8 mouse cellular contexts compared by ENCODE assay signal in genomic region chr11:110251534-110251933, GRCm38 (mm10). TPM values are rescaled to one million over a fixed set of nuclear protein-coding genes. Genes with fewer than 3 reads are reported as not detected.
DNase-seq lines count a peak whose midpoint lies in the region; ATAC-seq and TF ChIP-seq lines count a peak whose summit lies in the region.

Gene Abca6, minus strand, starts transcription at chr11:110251776.

- 17% methylated on average over 8 of the region's 8 CpGs for WGBS in heart, adult 2 months
- 17% methylated on average over 8 of the region's 8 CpGs for WGBS in kidney, embryonic 14.5 days

- no peaks in the 10 kb centered on the region for H3K9me3 ChIP-seq in kidney, embryonic 14.5 days (ENCODE audit: control insufficient read depth, low read length)

- peak within 1 kb of the TSS; percentile 33 for H3K4me2 ChIP-seq in kidney, embryonic 14.5 days (replicated peaks; ENCODE audit: low read depth, low read length)

- DNase-seq in adrenal gland, adult 2 months = peak; percentile 18
- DNase-seq in adrenal gland, adult 8-10 months = no peak
- DNase-seq in heart, adult 2 months = peak; percentile 59 to 68
- DNase-seq in lung, postnatal 4 days = peak; percentile 15 to 27
- DNase-seq in testis, postnatal 10 days (ENCODE audit: low spot score) = peak; percentile 47
- DNase-seq in c-Kit-positive CD71-positive TER-119-positive erythroid progenitor cells, embryonic 14.5 days (ENCODE audit: low spot score) = no peak

- peak; percentile 80 for TF ChIP-seq POLR2A in heart, adult 2 months (IDR thresholded peaks at IDR 0.05; ENCODE audit: insufficient read depth, low read depth, low read length)

- no peak for TF ChIP-seq CTCF in heart, adult 2 months (IDR thresholded peaks at IDR 0.05)

- H3K4me3 ChIP-seq in heart, adult 2 months = peak within 1 kb of the TSS; percentile 35
- H3K4me3 ChIP-seq in kidney, embryonic 14.5 days (ENCODE audit: low read length) = peak within 1 kb of the TSS; percentile 9; the same call in 1 of the 2 replicates

- peak within 1 kb of the TSS; percentile 64 for H3K27ac ChIP-seq in heart, adult 2 months
- no peak within 1 kb of the TSS for H3K27ac ChIP-seq in kidney, embryonic 14.5 days (ENCODE audit: low read depth, low read length)

- H3K4me1 ChIP-seq in heart, adult 2 months (ENCODE audit: control insufficient read depth, insufficient read depth, low read length) = no peaks in the 10 kb centered on the region
- no peaks in the 10 kb centered on the region for H3K4me1 ChIP-seq in kidney, embryonic 14.5 days (ENCODE audit: control insufficient read depth, insufficient read depth, low read length)

- TF ChIP-seq EP300 in heart, adult 2 months (IDR thresholded peaks at IDR 0.05; ENCODE audit: insufficient read depth, low read depth, low read length) = no peak

- ATAC-seq in common myeloid progenitor, adult 5-6 weeks (replicated peaks; ENCODE audit: low read depth, poor library complexity, severe bottlenecking) = peak; percentile 82
- ATAC-seq in kidney, embryonic 14.5 days (ENCODE audit: low FRiP score, low TSS enrichment) = no peak

- H3K79me2 ChIP-seq in heart, adult 2 months (replicated peaks; ENCODE audit: control insufficient read depth, insufficient read depth, low read length) = no peaks in the 10 kb centered on the region

- no peaks in the 10 kb centered on the region for H3K27me3 ChIP-seq in heart, adult 2 months (ENCODE audit: control insufficient read depth, insufficient read depth, low read length)
- no peaks in the 10 kb centered on the region for H3K27me3 ChIP-seq in kidney, embryonic 14.5 days (ENCODE audit: control insufficient read depth, insufficient read depth, low read length)

- H3K36me3 ChIP-seq in heart, adult 2 months (ENCODE audit: control insufficient read depth, insufficient read depth, low read length) = no peaks in the 10 kb centered on the region
- no peaks in the 10 kb centered on the region for H3K36me3 ChIP-seq in kidney, embryonic 14.5 days (ENCODE audit: control insufficient read depth, insufficient read depth, low read length)

- intact Hi-C loops in heart, adult 2 months (cut with DNase I) = loop anchor here (5.0 kb wide), 1 partner anchor 84 kb away; the partner anchor contains the start of gene Abca9

- H3K9ac ChIP-seq in heart, adult 2 months (ENCODE audit: low read depth, low read length) = peak within 1 kb of the TSS; percentile 62; the same call in 1 of the 2 replicates
- no peak within 1 kb of the TSS for H3K9ac ChIP-seq in kidney, embryonic 14.5 days (ENCODE audit: low read depth, low read length)

RNA-seq across cellular contexts. Expression of gene Abca6, which starts in this region (rescaled TPM):
- 1 to 10 TPM; 2.1 to 3.5 TPM for total RNA-seq in adrenal gland, adult 2 months (2021)
- polyA plus RNA-seq in adrenal gland, adult 2 months (2012; rRNA removed) = 0.11 and 0.15 TPM in 2 replicates
- 1 to 10 TPM; 2.9 to 6.2 (median 4.0) TPM for total RNA-seq in adrenal gland, adult 8-10 months (2022)
- total RNA-seq in common myeloid progenitor, adult 5-6 weeks (2017) = 0.05 and 0.39 TPM in 2 replicates
- 1 to 10 TPM; 4.0 to 6.5 TPM for total RNA-seq in heart, adult 2 months (2021)
- 1.5 and 4.5 TPM in 2 replicates for polyA plus RNA-seq in heart, adult 2 months (2012; rRNA removed)
- not detected in 2 replicates for polyA plus RNA-seq in kidney, embryonic 14.5 days (2014; fragmentation: Nextera tagmentation; extraction: Ambion mirVana)

Comparison
In these comparisons a context has a peak if more than half of its experiments do, and no peak if none do; other contexts are left out.
1. DNase-seq: peak in adrenal gland, adult 2 months (single experiment), heart, adult 2 months (2 of 2), lung, postnatal 4 days (2 of 2) and testis, postnatal 10 days (single experiment); none in adrenal gland, adult 8-10 months (single experiment) and c-Kit-positive CD71-positive TER-119-positive erythroid progenitor cells, embryonic 14.5 days (single experiment).
2. Peak in ATAC-seq in common myeloid progenitor, adult 5-6 weeks; RNA of the gene not detected or under 1 TPM.